Mouse (Mus musculus) layer of hippocampus, adult 9-10 months (tissue): ENCODE measurements at regions not wholly inside any gene's neighbourhood (a gene's known extent, or its start where the extent isn't known, plus 50 kb on each side); places are given as distances from the start of the nearest gene placed in this dataset.

Experiments
- DNase-seq: peaks from one replicate; pipeline ENCODE4 v3.0.0; 2022; ENCODE audit warnings: low spot score

DNA sequence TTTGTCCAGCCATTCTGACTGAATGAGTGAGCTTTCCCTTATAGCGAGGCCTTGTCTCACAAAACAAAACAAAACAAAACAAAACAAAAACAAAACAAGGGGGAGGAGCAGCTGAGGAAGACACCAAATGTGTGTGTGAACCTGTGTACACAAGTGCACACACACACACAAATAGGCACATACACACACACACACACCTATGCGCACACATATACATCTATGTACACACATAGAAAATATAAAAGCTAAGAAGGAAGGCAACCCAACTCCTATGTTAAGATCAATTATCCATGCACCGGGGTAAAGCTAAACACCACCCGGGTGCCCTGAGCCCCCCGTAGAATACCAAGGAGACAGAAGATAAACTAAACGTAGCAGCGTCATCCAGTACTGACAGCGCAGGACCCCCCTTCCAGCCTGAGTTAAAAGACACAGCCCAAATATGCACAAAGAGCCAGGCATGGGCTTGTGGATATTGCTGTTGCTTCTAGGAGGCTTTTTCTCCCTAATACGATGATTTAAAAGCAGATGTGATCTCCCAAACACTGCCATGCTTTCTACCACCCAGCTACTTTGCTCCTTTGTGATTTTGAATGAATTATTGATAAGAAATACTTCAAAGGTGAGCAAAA lies 108.4 kb upstream of the Ptbp2 start:
- no peak for DNase-seq

DNA sequence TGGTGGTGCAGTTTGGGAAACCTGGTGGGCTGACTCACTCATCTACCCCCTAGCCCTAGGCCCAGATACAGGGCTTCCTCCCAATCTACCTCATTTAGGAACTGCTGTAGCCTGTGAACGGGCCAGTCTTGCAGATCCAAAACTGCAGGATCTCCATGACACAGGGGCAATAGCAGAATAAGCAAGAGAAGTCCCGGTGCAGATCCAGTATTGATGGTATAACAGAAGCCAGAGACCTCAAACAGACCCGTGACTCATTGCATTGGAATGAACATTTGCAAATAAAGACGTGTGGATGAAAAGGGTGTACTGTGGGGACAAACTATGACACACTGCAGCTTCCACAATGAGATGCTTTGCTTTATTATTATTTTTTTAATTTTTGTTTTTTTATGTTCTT lies 106.6 kb upstream of the Ptbp2 start:
- DNase-seq: no peak

DNA sequence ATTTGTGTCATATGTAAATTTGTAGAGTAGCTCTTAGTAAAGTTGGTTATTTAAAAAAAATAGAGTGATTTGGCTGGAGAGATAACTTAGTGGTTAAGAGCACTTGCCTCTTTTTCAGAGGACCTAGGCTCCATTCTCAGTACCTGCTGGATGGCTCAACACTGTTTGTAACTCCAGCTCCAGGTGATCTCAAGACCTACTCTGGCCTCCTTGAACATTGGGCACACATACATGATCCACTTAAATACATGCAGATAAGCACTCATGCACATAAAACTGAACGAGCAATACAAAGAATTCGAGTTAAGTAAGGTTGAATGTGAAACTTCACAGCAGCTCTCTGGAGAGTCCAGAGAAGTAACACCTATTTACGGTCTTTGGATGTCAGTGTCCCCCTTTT lies 104.2 kb upstream of the Ptbp2 start:
- no peak for DNase-seq

DNA sequence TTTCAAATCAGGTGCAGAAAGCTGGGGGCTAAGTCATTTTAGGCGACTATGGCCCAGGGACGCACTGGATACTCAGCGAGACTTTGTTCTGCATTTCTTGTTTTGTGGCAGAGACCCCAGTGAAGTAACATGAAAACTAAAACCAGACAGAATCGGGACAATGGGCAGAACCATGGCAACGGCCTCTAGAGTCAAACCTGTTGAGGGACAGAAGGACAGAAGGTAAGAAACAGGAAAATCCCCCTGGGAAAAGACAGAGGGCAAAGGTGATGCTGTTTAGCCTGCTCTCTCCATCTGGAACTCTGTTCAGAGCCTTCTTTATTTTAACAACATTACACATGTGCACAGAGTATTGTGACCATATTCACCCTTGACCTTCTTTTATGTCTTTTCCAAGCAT lies 92.1 kb upstream of the Ptbp2 start:
- DNase-seq: no peak

DNA sequence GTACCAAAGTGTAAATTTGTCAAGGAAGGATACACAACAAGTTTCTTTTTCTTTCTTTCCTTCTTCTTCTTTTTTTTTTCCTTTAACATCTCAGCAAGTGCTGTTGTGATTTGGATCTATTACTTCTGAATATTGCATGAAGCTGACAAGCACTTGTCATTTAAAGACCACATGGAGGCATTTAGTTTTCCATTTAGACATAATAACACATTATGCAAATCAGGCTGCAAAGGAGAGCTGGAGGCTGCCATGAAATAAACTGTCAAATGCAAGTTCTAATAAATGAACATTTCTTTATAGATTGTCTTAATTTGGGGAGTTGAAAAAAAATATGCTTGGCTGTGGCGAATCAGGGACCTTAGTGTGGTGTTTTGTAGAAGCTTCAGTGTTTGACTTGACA lies 90.8 kb upstream of the Ptbp2 start:
- DNase-seq: no peak

DNA sequence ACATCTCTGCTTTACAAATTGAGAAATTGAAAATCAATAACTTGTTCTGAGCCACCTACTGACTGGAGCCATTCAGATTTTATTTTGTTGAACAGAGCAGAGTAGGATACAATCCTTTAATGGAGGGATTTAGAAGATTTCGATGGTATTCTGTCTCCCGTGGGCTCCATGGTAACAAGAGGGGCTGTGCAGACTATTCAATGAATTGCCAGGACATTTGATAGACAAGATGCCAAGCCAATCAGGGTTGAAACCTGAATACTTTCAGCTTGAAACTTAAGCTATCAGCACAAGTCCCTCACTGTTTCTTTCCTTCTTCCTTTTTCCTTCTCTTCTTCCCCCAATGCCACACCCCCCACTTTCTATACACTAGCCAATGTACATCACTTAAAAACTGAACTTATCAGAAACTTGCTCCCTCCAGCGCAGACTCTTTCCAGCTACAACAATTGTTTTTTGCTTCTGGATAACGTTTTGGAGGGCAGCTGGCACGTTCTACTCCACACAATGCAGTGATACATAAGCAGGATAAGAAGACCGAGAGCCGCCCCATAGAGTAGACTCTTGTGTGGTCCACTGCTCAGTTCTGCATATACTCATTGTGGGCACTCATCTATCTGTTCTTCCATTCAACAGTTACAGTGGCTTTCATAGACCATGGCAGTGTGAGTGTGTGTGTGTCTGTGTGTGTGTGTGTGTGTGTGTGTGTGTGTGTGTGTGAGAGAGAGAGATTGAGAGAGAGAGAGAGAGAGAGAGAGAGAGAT lies 78.1 kb upstream of the Ptbp2 start:
- DNase-seq: peak; percentile 42
